Mouse (Mus musculus) kidney, adult 2 months (tissue): Measurements from ENCODE around the gene Rhobtb1. TPM values are rescaled to one million over a fixed set of nuclear protein-coding genes. Genes with fewer than 3 reads are reported as not detected.

Experiments
- DNase-seq: peaks from one replicate; pipeline ENCODE4 v3.0.0; 2021
- H3K27ac ChIP-seq: fragments of 200-500 bp; 2 replicates; pipeline ENCODE4 v1.5.1; 2012; ENCODE audit warnings: low read depth, low read length, control low read depth, inconsistent platforms; ENCODE audit not compliant: insufficient read depth
- H3K27me3 ChIP-seq: fragments of 200-500 bp; replicated peaks from 2 replicates; pipeline ENCODE4 v1.6.1; 2012; ENCODE audit warnings: mild to moderate bottlenecking, moderate library complexity, low read length, inconsistent platforms; ENCODE audit not compliant: control insufficient read depth, insufficient read depth
- H3K36me3 ChIP-seq: fragments of 200-500 bp; 2 replicates; pipeline ENCODE4 v1.6.1; 2012; ENCODE audit warnings: mild to moderate bottlenecking, moderate library complexity, low read length, inconsistent platforms; ENCODE audit not compliant: control insufficient read depth, insufficient read depth
- H3K4me1 ChIP-seq: fragments of 200-500 bp; 2 replicates; pipeline ENCODE4 v1.6.1; 2011; ENCODE audit warnings: low read length; ENCODE audit not compliant: control insufficient read depth, insufficient read depth
- H3K4me3 ChIP-seq: fragments of 200-500 bp; 2 replicates; pipeline ENCODE4 v1.5.1; 2011; ENCODE audit warnings: mild to moderate bottlenecking, low read depth, low read length, control low read depth; ENCODE audit not compliant: insufficient read depth
- CTCF ChIP-seq: fragments of 200-500 bp; conservative IDR thresholded peaks from 2 replicates; pipeline ENCODE4 v1.5.1; 2011; ENCODE audit warnings: low read depth, mild to moderate bottlenecking, control low read depth, low read length, moderate library complexity, mixed read lengths; ENCODE audit not compliant: insufficient read depth, insufficient read length
- POLR2A ChIP-seq: fragments of 200-500 bp; IDR thresholded peaks from one replicate; pipeline ENCODE4 v1.6.1; 2011; ENCODE audit warnings: low read depth, low read length, control low read depth
- WGBS: fragments of 180-500 bp; shearing (Covaris S2); methylation state at CpG from one replicate; pipeline ENCODE4 v1.1.7; 2018; 5-methylcytosine and 5-hydroxymethylcytosine counted together
- polyA plus RNA-seq: library from polyadenylated mRNA; depleted of rRNA; stranded (reverse); fragments of >200 nt; gene quantifications from 2 replicates; pipeline ENCODE4 v1.2.3, GENCODE M21; 2012; rRNA removed

The Rhobtb1 gene
- polyA plus RNA-seq, 1 experiment, result 20.6 TPM

GRCm38 (mm10) chr10:69340001-69340400 lies 188.8 kb downstream of the Rhobtb1 start:
- H3K4me3 ChIP-seq, result no peak overlapping the region
- no peaks in the 10 kb centered on the region for H3K27me3 ChIP-seq
- 79% methylated on average over 6 of the region's 6 CpGs for WGBS
- no peak for DNase-seq
- TF ChIP-seq POLR2A (no peak), CTCF (no peak)
- H3K27ac ChIP-seq, result no peak overlapping the region
- no peaks in the 10 kb centered on the region for H3K36me3 ChIP-seq
- H3K4me1 ChIP-seq, result no peaks in the 10 kb centered on the region

Other genes starting within 250 kb of the Rhobtb1 start
- gene A930033H14Rik, start 61.7 kb downstream of the Rhobtb1 start, polyA plus RNA-seq, result 0.94 and 1.1 TPM in 2 replicates
- gene Cdk1, start 201.5 kb downstream of the Rhobtb1 start, polyA plus RNA-seq, result 1.7 and 2.6 TPM in 2 replicates
- 37.3 and 39.1 TPM in 2 replicates for gene Ank3, start 247.3 kb downstream of the Rhobtb1 start, polyA plus RNA-seq